Mouse (Mus musculus): ENCODE measurements at regions not wholly inside any gene's neighbourhood (a gene's known extent, or its start where the extent isn't known, plus 50 kb on each side); places are given as distances from the start of the nearest gene placed in this dataset.
A peak's percentile ranks its signal among the peaks of the same experiment; 100 is the strongest.

GRCm38 (mm10) chr16:87262497-87262896, 91.5 kb upstream of the N6amt1 start:
- no peak for ATAC-seq (ENCODE audit: extremely low read depth, insufficient number of reproducible peaks, low FRiP score, low TSS enrichment)
- Histone ChIP-seq H3K9ac (peak overlapping the region; percentile 69), H3K27me3 (replicated peaks) (no peaks in the 10 kb centered on the region), H3K27ac (replicated peaks) (peak overlapping the region; percentile 98), H3K4me2 (no peak overlapping the region), H3K36me3 (no peaks in the 10 kb centered on the region), H3K9me3 (no peaks in the 10 kb centered on the region), H3K4me1 (peaks cover 50% of the 10 kb centered on the region), H3K4me3 (no peak overlapping the region)
- WGBS = 64% methylated on average over 3 of the region's 3 CpGs

- WGBS = 6% methylated on average over 7 of the region's 7 CpGs
- Histone ChIP-seq H3K4me3 (no peak overlapping the region), H3K9me3 (no peaks in the 10 kb centered on the region), H3K36me3 (no peaks in the 10 kb centered on the region), H3K4me1 (peaks cover 46% of the 10 kb centered on the region), H3K27ac (replicated peaks) (peak overlapping the region; percentile 98), H3K27me3 (replicated peaks) (no peaks in the 10 kb centered on the region), H3K4me2 (no peak overlapping the region), H3K9ac (no peak overlapping the region)
- peak; percentile 67; the same call in 1 of the 2 replicates for ATAC-seq (ENCODE audit: extremely low read depth, insufficient number of reproducible peaks, low FRiP score, low TSS enrichment)
Observed at GRCm38 (mm10) chr16:87261527-87261926, 92.5 kb upstream of the N6amt1 start.

- ATAC-seq (ENCODE audit: extremely low read depth, insufficient number of reproducible peaks, low FRiP score, low TSS enrichment) = no peak
- WGBS = 81% methylated on average over 1 of the region's 1 CpGs
- H3K9me3 ChIP-seq = no peaks in the 10 kb centered on the region
Observed at GRCm38 (mm10) chr16:87254736-87255135, 99.2 kb upstream of the N6amt1 start.

DNA sequence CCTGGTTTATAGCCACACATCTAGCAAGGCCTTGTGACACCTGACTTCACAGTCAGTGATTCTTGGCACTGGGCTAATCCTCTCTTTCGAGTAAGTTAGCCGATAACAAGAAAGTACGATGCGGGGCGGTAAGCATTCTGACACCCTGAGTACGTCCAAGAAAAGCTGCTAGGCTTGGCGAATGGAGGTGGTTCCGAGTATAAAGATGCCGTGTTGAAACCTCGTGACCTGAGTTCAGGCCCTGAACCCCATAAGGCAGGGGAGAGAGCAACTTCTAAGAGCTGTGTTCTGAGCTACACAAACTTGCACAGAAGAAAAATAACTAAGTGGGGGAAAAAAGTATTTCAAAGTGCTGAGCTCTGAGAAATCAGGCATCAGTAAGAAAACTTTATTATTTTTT, 103.5 kb upstream of the N6amt1 start:
- no peak overlapping the region for H3K4me3 ChIP-seq
- WGBS = 51% methylated on average over 10 of the region's 10 CpGs
- no peak for ATAC-seq (ENCODE audit: extremely low read depth, insufficient number of reproducible peaks, low FRiP score, low TSS enrichment)
- no peaks in the 10 kb centered on the region for H3K27me3 ChIP-seq (replicated peaks)
- H3K4me1 ChIP-seq = peaks cover 34% of the 10 kb centered on the region
- H3K27ac ChIP-seq (replicated peaks) = peak overlapping the region; percentile 58
- no peak overlapping the region for H3K9ac ChIP-seq
- no peak overlapping the region for H3K4me2 ChIP-seq
- H3K9me3 ChIP-seq = no peaks in the 10 kb centered on the region
- no peaks in the 10 kb centered on the region for H3K36me3 ChIP-seq

More at GRCm38 (mm10) chr16:87254736-87255135, 99.2 kb upstream of the N6amt1 start:
- H3K4me3 ChIP-seq = no peak overlapping the region
- H3K4me1 ChIP-seq = peaks cover 16% of the 10 kb centered on the region
- no peak overlapping the region for H3K27ac ChIP-seq (replicated peaks)
- H3K4me2 ChIP-seq = no peak overlapping the region
- no peaks in the 10 kb centered on the region for H3K36me3 ChIP-seq
- no peak overlapping the region for H3K9ac ChIP-seq
- no peaks in the 10 kb centered on the region for H3K27me3 ChIP-seq (replicated peaks)

DNA sequence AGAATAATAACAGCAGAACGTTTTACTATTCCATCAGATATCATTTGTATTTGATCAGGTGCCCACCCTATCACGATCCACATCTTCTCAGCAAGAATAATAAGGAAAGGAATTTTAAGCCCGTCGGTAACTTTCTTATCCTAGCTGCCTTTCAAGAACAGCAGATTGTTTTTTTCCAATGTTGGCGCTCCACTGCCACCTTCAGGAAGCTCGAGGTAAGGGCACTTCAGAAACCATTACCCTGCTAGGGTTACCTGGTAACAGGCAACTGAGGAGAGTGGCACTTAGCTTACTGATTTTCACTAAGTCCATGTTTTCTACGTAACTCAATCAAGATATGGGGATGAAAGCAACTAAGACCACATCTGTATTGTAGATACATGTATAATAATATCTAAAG, 104.1 kb upstream of the N6amt1 start:
- WGBS = 29% methylated on average over 7 of the region's 7 CpGs
- H3K27ac ChIP-seq (replicated peaks) = peak overlapping the region; percentile 58; the same call in 1 of the 2 replicates
- no peaks in the 10 kb centered on the region for H3K27me3 ChIP-seq (replicated peaks)

DNA sequence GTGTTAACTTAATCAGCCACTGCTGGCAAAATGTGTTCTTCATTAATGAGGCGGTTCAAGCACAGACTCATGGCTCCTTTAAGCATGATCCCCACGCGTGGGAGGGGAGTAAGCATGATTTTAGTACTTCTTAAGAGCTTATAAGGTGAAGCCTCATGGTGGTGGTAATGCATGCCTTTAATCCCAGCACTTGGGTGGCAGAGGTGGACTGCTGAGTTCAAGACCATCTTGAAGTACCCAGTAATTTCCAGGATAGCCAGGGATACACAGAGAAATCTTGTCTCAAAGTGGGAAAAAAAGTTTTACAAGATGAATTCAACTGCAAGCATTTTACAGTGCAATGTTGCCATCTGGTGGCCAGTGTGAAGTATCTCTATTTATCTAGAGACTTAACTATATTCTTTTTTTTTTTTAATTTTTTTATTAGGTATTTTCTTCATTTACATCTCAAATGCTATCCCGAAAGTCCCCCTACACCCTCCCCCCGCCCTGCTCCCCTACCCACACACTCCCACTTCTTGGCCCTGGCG, 105.4 kb upstream of the N6amt1 start:
- ATAC-seq (ENCODE audit: extremely low read depth, insufficient number of reproducible peaks, low FRiP score, low TSS enrichment) = no peak
- WGBS = 46% methylated on average over 6 of the region's 6 CpGs
- H3K27ac ChIP-seq (replicated peaks) = no peak overlapping the region
- no peaks in the 10 kb centered on the region for H3K36me3 ChIP-seq
- H3K27me3 ChIP-seq (replicated peaks) = no peaks in the 10 kb centered on the region
- no peak overlapping the region for H3K4me2 ChIP-seq
- H3K9ac ChIP-seq = no peak overlapping the region
- H3K4me3 ChIP-seq = no peak overlapping the region
- H3K4me1 ChIP-seq = peaks cover 34% of the 10 kb centered on the region
- no peaks in the 10 kb centered on the region for H3K9me3 ChIP-seq

More for the DNA sequence above, 104.1 kb upstream of the N6amt1 start:
- H3K4me1 ChIP-seq = peaks cover 34% of the 10 kb centered on the region
- H3K9ac ChIP-seq = no peak overlapping the region
- H3K4me3 ChIP-seq = no peak overlapping the region
- H3K9me3 ChIP-seq = no peaks in the 10 kb centered on the region
- H3K4me2 ChIP-seq = no peak overlapping the region
- no peak for ATAC-seq (ENCODE audit: extremely low read depth, insufficient number of reproducible peaks, low FRiP score, low TSS enrichment)
- H3K36me3 ChIP-seq = no peaks in the 10 kb centered on the region

DNA sequence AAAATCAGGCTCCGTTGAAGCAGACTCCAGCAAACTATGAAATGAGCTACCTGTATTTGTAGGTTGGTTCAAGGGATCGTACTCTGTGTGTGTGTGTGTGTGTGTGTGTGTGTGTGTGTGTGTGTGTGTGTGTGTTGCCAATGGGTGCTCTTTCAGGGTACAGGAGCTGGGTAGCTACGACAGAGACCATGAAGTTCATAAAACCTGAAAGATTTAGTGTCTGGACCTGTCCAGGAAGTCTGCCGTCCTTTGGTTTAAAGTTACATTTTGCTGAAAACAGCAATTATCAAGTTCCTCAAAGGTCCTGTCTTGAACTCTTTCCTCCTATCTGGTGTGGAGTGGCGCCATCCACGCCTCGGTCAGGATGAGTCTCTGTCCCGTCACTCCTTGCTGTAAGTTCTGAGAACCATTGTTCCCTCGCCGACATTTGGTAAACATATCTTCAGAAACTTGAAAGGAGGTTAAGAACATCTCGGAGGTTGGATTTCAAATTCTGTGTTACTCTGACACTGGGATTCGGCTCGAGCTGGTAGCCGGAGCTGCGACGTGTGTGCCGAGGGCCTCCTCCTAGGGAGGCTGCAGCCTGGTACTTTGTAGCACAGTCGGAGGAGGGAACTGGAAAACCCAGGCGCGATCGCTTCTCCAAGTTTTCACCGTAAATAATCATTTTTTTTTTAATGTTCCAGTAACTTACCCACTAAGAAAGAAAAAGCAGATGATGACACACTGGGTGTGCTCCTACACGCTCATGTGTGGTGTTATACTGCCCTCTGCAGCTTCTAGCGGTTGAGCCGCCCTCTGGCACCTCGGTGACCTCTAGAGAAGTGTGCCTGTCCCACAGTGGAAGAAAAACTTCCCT, 107.8 kb upstream of the N6amt1 start:
- WGBS = 32% methylated on average over 26 of the region's 26 CpGs

DNA sequence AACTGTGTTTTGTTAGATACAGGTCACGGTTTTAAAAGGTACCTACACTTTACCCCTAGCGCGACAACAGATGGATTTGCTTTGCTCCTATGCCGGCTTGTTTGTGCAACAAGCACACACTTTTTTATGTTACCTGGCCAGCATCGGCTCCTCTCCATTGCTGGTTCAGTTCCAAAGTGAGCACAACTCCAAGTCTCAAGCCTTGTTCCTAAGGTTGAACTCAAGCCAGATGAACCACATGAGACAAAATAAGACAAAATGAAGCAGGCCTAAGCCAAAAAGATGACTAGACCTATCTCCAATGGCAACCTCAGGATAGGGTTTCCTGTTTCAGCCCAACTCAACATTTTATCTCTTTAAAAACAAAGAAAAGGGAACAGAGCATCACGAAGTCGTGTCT, 108.5 kb upstream of the N6amt1 start:
- 83% methylated on average over 7 of the region's 7 CpGs for whole genome bisulfite sequencing
- Histone ChIP-seq H3K36me3 (no peaks in the 10 kb centered on the region), H3K4me3 (no peak overlapping the region), H3K9me3 (no peaks in the 10 kb centered on the region), H3K4me1 (peaks cover 23% of the 10 kb centered on the region), H3K4me2 (no peak overlapping the region), H3K27ac (replicated peaks) (peak overlapping the region; percentile 84), H3K27me3 (replicated peaks) (no peaks in the 10 kb centered on the region), H3K9ac (no peak overlapping the region)
- no peak for ATAC-seq (ENCODE audit: extremely low read depth, insufficient number of reproducible peaks, low FRiP score, low TSS enrichment)

More for the DNA sequence above, 107.8 kb upstream of the N6amt1 start:
- Histone ChIP-seq H3K27me3 (replicated peaks) (no peaks in the 10 kb centered on the region), H3K9ac (peak overlapping the region; percentile 79), H3K27ac (replicated peaks) (peak overlapping the region; percentile 84), H3K4me1 (peaks cover 30% of the 10 kb centered on the region), H3K9me3 (no peaks in the 10 kb centered on the region), H3K4me2 (peak overlapping the region; percentile 63), H3K36me3 (no peaks in the 10 kb centered on the region), H3K4me3 (peak overlapping the region; percentile 45)
- ATAC-seq (ENCODE audit: extremely low read depth, insufficient number of reproducible peaks, low FRiP score, low TSS enrichment) = peak; percentile 32; the same call in 1 of the 2 replicates

GRCm38 (mm10) chr16:87242027-87242426, 112.0 kb upstream of the N6amt1 start:
- Histone ChIP-seq H3K27me3 (replicated peaks) (no peaks in the 10 kb centered on the region), H3K36me3 (no peaks in the 10 kb centered on the region), H3K4me2 (no peak overlapping the region), H3K9ac (no peak overlapping the region), H3K4me1 (peaks cover 27% of the 10 kb centered on the region), H3K9me3 (no peaks in the 10 kb centered on the region), H3K27ac (replicated peaks) (no peak overlapping the region), H3K4me3 (no peak overlapping the region)
- 63% methylated on average over 7 of the region's 7 CpGs for WGBS
- ATAC-seq (ENCODE audit: extremely low read depth, insufficient number of reproducible peaks, low FRiP score, low TSS enrichment) = no peak

DNA sequence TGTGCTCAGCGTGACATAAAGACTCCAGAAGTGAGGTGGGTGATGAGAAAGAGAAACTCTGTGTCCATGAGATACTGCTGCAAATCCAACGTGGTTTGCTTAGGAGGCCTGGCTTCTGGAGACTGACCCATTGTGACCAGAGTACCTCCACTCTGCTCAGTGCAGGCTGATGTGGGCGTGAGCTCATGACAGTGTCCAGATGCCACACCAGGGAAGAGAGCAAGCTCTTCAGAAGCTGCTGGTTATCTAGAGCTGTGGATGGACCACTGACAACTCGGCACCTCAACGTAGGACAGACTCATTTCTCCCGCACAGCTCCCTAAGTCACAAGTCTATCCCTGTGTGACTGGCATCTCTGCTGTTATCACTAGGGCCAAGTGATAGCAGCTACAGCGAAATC, 114.9 kb upstream of the N6amt1 start:
- Histone ChIP-seq H3K4me1 (peaks cover 24% of the 10 kb centered on the region), H3K4me2 (no peak overlapping the region), H3K9me3 (no peaks in the 10 kb centered on the region), H3K36me3 (no peaks in the 10 kb centered on the region), H3K27me3 (replicated peaks) (no peaks in the 10 kb centered on the region), H3K27ac (replicated peaks) (peak overlapping the region; percentile 25), H3K4me3 (no peak overlapping the region), H3K9ac (no peak overlapping the region)
- WGBS = 18% methylated on average over 7 of the region's 7 CpGs
- ATAC-seq (ENCODE audit: extremely low read depth, insufficient number of reproducible peaks, low FRiP score, low TSS enrichment) = peak; percentile 31; the same call in 1 of the 2 replicates

- Histone ChIP-seq H3K4me2 (no peak overlapping the region), H3K27ac (replicated peaks) (peak overlapping the region; percentile 45; the same call in 1 of the 2 replicates), H3K4me1 (peaks cover 15% of the 10 kb centered on the region), H3K9ac (no peak overlapping the region), H3K9me3 (peaks cover 7% of the 10 kb centered on the region), H3K4me3 (no peak overlapping the region), H3K27me3 (replicated peaks) (no peaks in the 10 kb centered on the region), H3K36me3 (no peaks in the 10 kb centered on the region)
- WGBS = 47% methylated on average over 4 of the region's 4 CpGs
- no peak for ATAC-seq (ENCODE audit: extremely low read depth, insufficient number of reproducible peaks, low FRiP score, low TSS enrichment)
Observed at GRCm38 (mm10) chr16:87234199-87234598, 119.8 kb upstream of the N6amt1 start.

All from heart, embryonic 13.5 days (tissue).